Comparison of ENCODE assay signal across 32 mouse cellular contexts in genomic region chr2:126579282-126579681, GRCm38 (mm10). TPM values are rescaled to one million over a fixed set of nuclear protein-coding genes. Genes with fewer than 3 reads are reported as not detected.
"Had no signal": no experiment of that assay in that cellular context is flagged by ENCODE, and none has a peak within 500 bp of the region (broad histone marks: within the 10 kb centered on the region; RNA-seq: fewer than 3 reads in every experiment).

No protein-coding gene starts in this region.

- ATAC-seq: liver, embryonic 12.5 days; liver, postnatal 0 days; lung, postnatal 0 days; midbrain, embryonic 13.5 days; midbrain, embryonic 15.5 days; midbrain, embryonic 16.5 days had no signal

- H3K27me3 ChIP-seq: limb, embryonic 12.5 days; limb, embryonic 13.5 days; limb, embryonic 15.5 days; liver, embryonic 12.5 days; liver, embryonic 13.5 days; liver, embryonic 15.5 days; lung, embryonic 15.5 days; midbrain, embryonic 12.5 days; midbrain, embryonic 13.5 days; midbrain, embryonic 15.5 days; neural tube, embryonic 12.5 days had no signal

- H3K4me2 ChIP-seq: limb, embryonic 12.5 days; limb, embryonic 13.5 days; limb, embryonic 15.5 days; liver, embryonic 12.5 days; liver, embryonic 13.5 days; liver, embryonic 15.5 days; lung, embryonic 14.5 days; lung, embryonic 15.5 days; midbrain, embryonic 12.5 days; midbrain, embryonic 13.5 days; midbrain, embryonic 15.5 days; neural tube, embryonic 12.5 days had no signal

- H3K36me3 ChIP-seq: limb, embryonic 10.5 days; limb, embryonic 12.5 days; limb, embryonic 13.5 days; limb, embryonic 15.5 days; lung, embryonic 15.5 days; midbrain, embryonic 12.5 days; midbrain, embryonic 13.5 days; midbrain, embryonic 15.5 days; neural tube, embryonic 12.5 days had no signal

- H3K9me3 ChIP-seq: limb, embryonic 10.5 days; limb, embryonic 12.5 days; limb, embryonic 13.5 days; limb, embryonic 15.5 days; liver, embryonic 12.5 days; liver, embryonic 13.5 days; liver, embryonic 15.5 days; lung, embryonic 15.5 days; midbrain, embryonic 12.5 days; midbrain, embryonic 13.5 days; midbrain, embryonic 15.5 days; neural tube, embryonic 12.5 days had no signal

- H3K27ac ChIP-seq: left cerebral cortex, adult 2 months; limb, embryonic 10.5 days; limb, embryonic 12.5 days; limb, embryonic 13.5 days; limb, embryonic 15.5 days; liver, embryonic 12.5 days; liver, embryonic 13.5 days; liver, embryonic 14.5 days; liver, embryonic 15.5 days; lung, embryonic 15.5 days; macrophage; midbrain, embryonic 12.5 days; midbrain, embryonic 13.5 days; midbrain, embryonic 15.5 days; neural tube, embryonic 12.5 days had no signal

- H3K9ac ChIP-seq: limb, embryonic 12.5 days; limb, embryonic 13.5 days; limb, embryonic 15.5 days; liver, embryonic 12.5 days; liver, embryonic 13.5 days; liver, embryonic 14.5 days; liver, embryonic 15.5 days; liver, postnatal 0 days; lung, embryonic 14.5 days; lung, embryonic 15.5 days; midbrain, embryonic 12.5 days; midbrain, embryonic 13.5 days; midbrain, embryonic 15.5 days; neural tube, embryonic 12.5 days had no signal

- H3K4me1 ChIP-seq: limb, embryonic 10.5 days; limb, embryonic 12.5 days; liver, embryonic 12.5 days; liver, embryonic 13.5 days; liver, embryonic 15.5 days; lung, embryonic 15.5 days; midbrain, embryonic 12.5 days; midbrain, embryonic 13.5 days; midbrain, embryonic 15.5 days; neural tube, embryonic 12.5 days had no signal

- DNase-seq: left cerebral cortex, postnatal 4 days; liver; liver, embryonic 13.5 days; liver, postnatal 0 days; lung, adult 18-20 months; lung, adult 2 months; lung, embryonic 14.5 days; lung, postnatal 10 days; lung, postnatal 14 days; lung, postnatal 36 days; lung, postnatal 4 days; midbrain, embryonic 14.5 days had no signal

- H3K4me3 ChIP-seq: left cerebral cortex, adult 2 months; limb, embryonic 10.5 days; limb, embryonic 12.5 days; limb, embryonic 13.5 days; limb, embryonic 15.5 days; liver, embryonic 12.5 days; liver, embryonic 13.5 days; liver, embryonic 15.5 days; lung, embryonic 15.5 days; megakaryocyte, embryonic 14.5 days; midbrain, embryonic 12.5 days; midbrain, embryonic 13.5 days; midbrain, embryonic 15.5 days; myocyte; neural tube, embryonic 12.5 days had no signal

RNA-seq across cellular contexts. Expression of gene Slc27a2, which starts 27.1 kb away (rescaled TPM):
- total RNA-seq: monocyte, adult 5-6 weeks had no signal
- polyA plus RNA-seq: limb, embryonic 11.5 days; macrophage; myocyte had no signal
